Mouse (Mus musculus): ENCODE results near the gene Sox2. TPM values are rescaled to one million over a fixed set of nuclear protein-coding genes. Genes with fewer than 3 reads are reported as not detected.

The Sox2 gene
- total RNA-seq, 4 experiments from 2014 or later, result 37.0 to 44.0 (median 39.2) TPM

DNA sequence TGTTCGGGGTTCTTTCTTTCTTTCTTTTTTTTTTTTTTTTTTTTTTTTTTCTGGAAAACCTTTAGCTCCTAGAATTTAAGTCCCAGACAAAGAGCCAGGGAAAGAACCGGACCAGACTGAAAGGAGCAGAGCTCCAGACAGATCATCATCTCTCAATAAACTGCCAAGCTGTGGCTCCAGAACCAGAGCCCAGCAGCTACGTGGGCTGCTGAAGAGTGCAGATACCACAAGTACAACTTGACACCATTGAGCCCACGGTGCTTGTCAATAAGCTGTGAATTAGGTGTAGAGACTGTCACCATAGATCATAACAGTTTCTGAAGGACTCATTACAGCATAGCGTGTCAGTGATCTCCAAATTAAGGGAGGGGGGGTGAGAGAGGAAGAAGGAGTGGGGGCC is 7.1 kb upstream of the Sox2 start:
- no peak for DNase-seq (ENCODE audit: low spot score in 2 of 2)

DNA sequence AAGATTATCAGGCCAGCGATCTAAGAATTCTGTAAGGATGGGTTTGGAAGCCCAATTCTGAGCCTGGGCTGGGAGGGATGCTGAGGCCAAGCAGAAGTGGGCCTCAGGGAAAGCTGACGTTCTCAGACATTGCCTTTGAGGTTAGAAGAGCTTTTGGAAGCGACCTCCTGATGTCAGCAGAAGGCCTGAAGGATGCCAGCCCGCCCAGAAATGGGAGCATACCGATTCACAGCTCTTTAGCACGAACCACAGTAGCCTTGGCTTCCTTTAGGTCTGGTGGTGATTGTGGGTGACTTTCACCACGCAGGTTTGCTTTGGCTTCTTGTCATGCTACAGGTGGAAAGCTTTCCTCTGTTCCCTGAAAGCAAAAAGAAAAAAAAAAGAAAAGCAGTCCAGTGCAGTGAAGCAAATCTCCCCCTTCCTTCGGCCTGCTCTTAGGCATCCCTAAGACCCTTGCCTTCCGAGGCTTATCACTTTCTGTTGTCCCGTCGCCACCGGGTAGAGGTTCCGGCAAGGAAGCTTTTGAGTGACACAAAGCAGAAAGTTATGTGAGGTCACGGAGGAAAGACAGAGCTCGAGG is 6.6 kb upstream of the Sox2 start:
- no peak for DNase-seq (ENCODE audit: low spot score in 2 of 2)

GRCm38 (mm10) chr3:34646169-34646568 is 4.0 kb upstream of the Sox2 start:
- DNase-seq (ENCODE audit: low spot score in 2 of 2), result no peak

DNA sequence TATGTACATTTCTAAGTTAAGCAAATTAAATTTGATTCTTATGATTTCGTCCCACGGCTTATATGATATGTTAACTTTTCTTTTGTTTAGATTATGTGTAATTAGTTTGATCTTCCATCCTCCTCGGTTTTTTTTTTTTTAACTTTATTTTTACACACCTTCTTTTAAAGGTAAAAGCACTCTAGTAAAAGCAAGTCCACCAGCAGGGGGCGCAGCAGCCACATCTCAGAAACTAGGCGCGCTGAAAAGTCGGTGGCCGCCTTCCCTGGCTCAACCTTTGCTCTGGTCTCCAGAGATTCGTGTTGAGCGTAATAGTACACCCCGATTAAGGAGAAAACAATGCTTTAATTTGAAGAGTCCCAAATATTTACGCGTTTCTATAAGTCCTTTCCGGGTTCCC is 2.5 kb upstream of the Sox2 start:
- peak in 1 of 2 experiments; percentile 56 for DNase-seq (ENCODE audit: low spot score in 2 of 2)

GRCm38 (mm10) chr3:34648105-34648832 is 1.9 kb upstream of the Sox2 start:
- no peak for DNase-seq (ENCODE audit: low spot score in 2 of 2)

DNA sequence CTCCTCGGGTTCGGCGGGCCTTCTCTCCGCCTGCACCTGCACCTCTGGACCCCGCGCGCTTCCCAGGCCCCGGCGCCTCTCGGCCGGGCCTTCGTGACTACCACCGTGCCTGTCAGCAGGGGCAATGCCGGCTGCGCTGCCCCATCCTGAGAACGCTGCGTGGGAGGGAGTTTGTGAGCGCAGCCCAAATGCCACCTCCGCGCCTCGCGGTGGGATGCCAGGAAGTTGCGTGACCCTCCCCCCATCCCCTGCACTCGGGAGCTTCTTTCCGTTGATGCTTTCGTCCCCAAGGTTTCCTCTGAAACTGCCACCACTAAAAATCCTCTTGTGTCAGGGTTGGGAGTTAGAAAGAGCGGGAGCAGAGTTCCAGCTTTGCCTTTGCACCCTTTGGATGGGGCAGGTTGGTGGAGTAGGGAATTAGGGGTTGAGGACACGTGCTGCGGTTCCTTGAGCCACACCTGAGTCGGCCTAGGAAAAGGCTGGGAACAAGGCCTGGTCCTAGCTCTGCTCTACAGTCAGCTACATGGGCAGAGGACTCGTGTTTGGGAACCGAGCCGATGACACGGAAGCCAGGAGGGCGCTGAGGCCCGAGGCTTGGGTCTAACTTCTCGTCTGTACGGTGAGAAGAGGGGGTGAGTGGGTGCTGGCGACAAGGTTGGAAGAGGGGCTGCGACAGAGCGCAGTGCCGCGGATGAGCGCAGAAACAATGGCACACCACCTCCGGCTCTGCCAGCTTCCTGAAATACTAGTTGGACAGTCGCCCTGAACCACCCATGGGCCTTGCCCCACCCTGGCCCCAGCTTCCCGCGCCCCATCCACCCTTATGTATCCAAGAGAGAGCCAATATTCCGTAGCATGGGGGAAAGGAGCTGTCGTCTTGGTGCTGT is 1.1 kb upstream of the Sox2 start:
- DNase-seq (ENCODE audit: low spot score in 2 of 2), result no peak

GRCm38 (mm10) chr3:34650621-34651361 is 586 bp downstream of the Sox2 start:
- DNase-seq (ENCODE audit: low spot score in 2 of 2), result no peak

DNA sequence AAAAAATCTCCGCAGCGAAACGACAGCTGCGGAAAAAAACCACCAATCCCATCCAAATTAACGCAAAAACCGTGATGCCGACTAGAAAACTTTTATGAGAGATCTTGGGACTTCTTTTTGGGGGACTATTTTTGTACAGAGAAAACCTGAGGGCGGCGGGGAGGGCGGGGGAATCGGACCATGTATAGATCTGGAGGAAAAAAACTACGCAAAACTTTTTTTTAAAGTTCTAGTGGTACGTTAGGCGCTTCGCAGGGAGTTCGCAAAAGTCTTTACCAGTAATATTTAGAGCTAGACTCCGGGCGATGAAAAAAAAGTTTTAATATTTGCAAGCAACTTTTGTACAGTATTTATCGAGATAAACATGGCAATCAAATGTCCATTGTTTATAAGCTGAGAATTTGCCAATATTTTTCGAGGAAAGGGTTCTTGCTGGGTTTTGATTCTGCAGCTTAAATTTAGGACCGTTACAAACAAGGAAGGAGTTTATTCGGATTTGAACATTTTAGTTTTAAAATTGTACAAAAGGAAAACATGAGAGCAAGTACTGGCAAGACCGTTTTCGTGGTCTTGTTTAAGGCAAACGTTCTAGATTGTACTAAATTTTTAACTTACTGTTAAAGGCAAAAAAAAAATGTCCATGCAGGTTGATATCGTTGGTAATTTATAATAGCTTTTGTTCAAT is 1.4 kb downstream of the Sox2 start:
- no peak for DNase-seq (ENCODE audit: low spot score in 2 of 2)

DNA sequence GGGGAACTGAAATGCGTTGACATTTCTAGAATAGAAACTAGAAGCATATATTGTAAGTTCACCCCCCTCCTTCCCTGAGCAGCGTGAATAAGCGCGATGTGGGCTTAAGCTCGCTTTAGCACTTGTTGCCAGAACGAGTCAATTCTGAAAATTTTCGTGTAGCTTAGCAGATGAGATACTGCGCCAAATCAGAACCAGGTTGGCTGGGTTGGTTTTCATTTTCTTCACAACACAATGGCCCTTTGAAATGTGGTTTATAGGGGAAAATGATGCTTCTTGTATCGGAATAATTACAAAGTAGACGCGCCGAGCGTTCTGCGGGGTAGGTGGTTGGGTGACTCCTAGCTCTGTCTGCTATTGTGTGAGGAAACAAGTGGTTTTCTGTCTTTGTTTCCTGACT is 2.4 kb downstream of the Sox2 start:
- DNase-seq (ENCODE audit: low spot score in 2 of 2), result no peak

- no peak for DNase-seq (ENCODE audit: low spot score in 2 of 2)
Observed at GRCm38 (mm10) chr3:34653235-34653976, 3.2 kb downstream of the Sox2 start.

- no peak for DNase-seq (ENCODE audit: low spot score in 2 of 2)
Observed at GRCm38 (mm10) chr3:34653977-34654500, 3.8 kb downstream of the Sox2 start.

- DNase-seq (ENCODE audit: low spot score in 2 of 2), result no peak
Observed at GRCm38 (mm10) chr3:34654781-34655180, 4.6 kb downstream of the Sox2 start.

DNA sequence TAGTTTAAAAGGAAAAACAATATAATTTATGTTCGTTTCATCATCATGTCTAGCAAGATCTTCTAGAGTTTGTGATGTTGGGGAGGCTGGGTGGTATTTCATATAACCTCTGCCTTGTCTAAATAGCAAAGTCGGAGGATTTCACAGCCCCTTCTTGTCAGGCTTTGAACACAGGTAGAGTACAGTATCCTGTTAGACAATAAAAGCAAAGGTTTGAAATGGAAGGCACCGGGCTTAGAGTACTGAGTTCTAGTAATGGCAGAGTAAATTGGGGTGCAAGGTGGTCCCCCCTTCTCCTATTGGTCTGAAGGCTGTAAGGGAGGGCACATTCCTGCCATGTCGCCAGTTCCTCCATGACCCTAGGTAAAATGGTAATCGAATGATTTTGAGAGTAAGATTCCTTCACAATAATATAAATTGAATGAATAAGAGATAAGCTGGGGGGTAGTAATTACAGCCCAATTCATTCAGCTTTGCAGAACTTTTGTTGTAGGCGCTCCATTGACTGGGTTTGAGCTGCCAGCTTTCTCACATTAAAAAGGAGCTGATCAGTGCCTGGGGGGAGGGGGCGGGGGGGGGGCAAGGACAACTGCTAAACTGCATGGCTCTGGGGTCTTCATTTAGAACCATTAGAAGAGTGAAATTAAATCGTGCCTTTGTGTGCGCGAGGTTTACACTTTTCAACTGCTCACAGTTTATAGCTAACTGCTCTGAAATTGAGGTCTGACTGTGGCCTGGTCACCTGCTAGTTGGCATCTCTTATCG is 5.3 kb downstream of the Sox2 start:
- DNase-seq (ENCODE audit: low spot score in 2 of 2), result no peak

DNA sequence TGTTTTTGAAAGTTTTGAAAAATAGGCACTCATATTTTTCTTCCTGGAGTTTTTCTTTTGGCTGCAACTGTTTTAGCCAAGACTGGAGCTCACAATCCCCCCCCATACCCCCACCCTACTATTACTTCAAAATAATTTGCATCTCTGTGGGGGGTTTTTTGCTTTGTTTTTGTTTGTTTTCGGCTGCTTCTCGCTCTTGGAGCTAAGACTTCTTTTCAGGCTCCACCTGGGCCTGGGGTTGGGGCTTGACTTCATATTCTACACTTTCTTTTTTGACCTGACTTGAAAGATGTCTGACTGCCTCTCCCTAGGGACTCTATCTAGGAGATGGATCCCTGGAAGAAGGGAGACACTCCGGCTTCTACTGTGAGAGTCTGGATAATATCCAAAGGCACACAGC is 5.9 kb downstream of the Sox2 start:
- no peak for DNase-seq (ENCODE audit: low spot score in 2 of 2)

- no peak for DNase-seq (ENCODE audit: low spot score in 2 of 2)
Observed at GRCm38 (mm10) chr3:34656813-34657700, 6.9 kb downstream of the Sox2 start.

DNA sequence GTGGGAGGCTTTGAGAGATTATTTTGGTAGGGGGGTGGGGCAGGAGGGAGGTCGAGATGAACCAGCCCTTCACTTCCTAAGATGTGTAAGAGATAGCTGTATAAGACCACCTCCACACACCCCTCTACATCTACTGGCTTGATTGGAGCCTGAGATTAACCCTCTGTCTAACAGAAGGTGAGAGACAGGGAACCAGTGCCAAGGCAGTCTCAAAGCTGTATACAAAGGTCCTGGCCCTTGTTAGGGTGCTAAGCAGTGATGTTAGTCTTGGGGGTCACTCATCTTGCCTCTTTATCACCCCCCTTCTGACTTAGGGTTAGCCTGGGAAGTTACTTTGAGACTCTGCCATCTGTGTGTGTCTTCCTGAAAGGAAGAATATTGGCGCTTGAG is 7.5 kb downstream of the Sox2 start:
- DNase-seq (ENCODE audit: low spot score in 2 of 2), result no peak

DNA sequence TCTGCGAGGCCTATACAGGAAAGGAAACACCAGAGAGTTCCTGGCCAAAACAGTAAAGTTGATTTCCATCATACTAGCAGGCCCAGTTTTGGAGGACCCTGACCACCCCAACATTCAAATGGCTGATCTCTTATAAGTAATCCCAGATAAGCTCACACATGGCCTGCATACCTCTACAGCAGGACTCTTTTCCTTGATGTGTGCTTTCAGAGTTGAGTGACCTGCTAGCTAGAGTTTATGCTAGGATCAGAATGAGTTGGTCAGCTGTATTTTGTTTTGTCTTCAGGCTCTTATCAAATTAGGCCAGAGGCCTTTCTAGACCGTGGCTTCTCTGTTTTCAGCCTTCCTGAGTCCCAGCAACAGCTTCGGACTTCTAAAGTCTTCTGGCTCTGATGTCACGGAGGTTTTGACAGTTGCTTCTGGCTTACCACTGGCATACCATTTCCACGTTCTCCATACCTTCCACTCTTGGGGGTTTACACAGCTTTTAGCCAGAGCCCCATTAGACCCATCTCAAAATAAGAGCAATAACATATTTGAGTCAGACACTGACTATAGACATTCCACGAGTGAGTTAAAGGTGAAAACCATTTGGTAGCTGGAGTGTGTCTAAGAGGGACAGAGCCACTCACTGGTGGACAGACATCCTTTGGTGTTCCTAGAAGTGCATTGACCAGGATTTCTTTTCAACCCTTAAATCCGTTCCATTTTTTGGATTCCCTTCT is 8.2 kb downstream of the Sox2 start:
- DNase-seq (ENCODE audit: low spot score in 2 of 2), result no peak

Measured in left cerebral cortex, adult 8-10 months (tissue).